Mouse (Mus musculus) adrenal gland (tissue): ENCODE measurements around the gene Hmga2.

Source experiments
- intact Hi-C: fragments of 180-260 bp; cut with DNase I; formaldehyde crosslinking; loops from one replicate; pipeline ENCODE4 v1.15.1; 2025

Gene Hmga2

GRCm38 (mm10) chr10:120474301-120474700 lies 2.0 kb downstream of the Hmga2 start:
- intact Hi-C loops, result loop anchor here (10.0 kb wide), 1 partner anchor 80 kb away; no protein-coding TSS in a partner anchor

DNA sequence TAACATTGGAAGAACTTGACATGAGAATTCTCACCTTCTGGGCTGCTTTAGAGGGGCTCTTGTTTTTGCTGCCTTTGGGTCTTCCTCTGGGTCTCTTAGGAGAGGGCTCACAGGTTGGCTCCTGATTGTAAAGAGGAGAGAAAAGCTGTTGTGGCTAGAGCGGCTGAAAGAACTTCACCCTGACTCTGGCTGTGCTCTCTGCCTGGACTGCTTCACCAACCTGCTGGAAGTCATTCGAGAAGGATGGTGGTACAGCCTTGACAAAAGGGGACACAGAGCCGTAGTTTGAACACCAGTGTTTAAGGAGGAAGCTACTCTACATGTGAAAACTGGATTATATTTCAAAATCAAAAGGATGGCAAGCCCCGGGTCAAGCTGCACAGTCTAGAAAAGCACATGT lies 3.1 kb downstream of the Hmga2 start:
- intact Hi-C loops, result loop anchor here (10.0 kb wide), 1 partner anchor 78 kb away; no protein-coding TSS in a partner anchor

DNA sequence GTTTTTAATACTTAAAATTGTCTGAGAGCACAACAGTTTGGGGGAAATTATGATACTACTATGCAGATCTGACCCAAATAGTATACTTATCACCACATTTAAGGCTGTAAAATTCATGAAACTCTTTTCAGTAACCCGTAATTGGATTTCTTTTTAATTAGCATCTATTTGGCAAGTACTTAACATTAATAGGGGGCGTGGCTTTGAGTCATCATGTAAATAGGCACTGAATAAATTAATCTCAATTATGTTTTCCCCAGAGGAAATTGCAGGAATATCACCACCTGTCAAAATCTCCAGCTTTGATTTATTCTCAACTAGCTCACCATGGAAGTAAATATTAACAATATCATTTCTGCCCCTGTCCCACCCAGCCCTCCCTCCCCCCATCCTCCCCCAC lies 3.7 kb downstream of the Hmga2 start:
- intact Hi-C loops, result loop anchor here (10.0 kb wide), 1 partner anchor 78 kb away; no protein-coding TSS in a partner anchor

GRCm38 (mm10) chr10:120465121-120465520 lies 11.1 kb downstream of the Hmga2 start:
- intact Hi-C loops, result no loop called here

GRCm38 (mm10) chr10:120461769-120462168 lies 14.5 kb downstream of the Hmga2 start:
- intact Hi-C loops, result no loop called here

DNA sequence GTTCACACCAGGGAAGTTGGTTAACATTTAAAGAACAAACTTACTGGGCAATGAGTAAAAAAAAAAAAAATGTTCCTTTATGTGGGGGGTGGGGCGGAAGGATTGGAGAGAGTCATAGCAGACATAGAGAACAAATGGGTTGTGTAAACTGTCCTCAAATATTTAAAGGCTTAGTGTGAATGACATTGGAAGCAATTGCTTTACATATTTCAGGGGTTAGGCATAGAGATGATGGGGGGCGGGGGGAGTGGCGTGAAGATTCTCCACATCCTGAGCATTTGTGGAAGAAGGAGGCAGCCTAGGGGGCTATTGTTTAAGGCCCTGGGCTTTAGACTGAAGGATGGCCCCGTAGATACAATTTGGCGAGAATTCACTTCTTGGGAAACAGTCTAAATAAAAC lies 15.0 kb downstream of the Hmga2 start:
- intact Hi-C loops, result no loop called here

- intact Hi-C loops, result no loop called here
Observed at GRCm38 (mm10) chr10:120458866-120459265, 17.4 kb downstream of the Hmga2 start.

GRCm38 (mm10) chr10:120449661-120450284 lies 26.5 kb downstream of the Hmga2 start:
- intact Hi-C loops, result no loop called here

DNA sequence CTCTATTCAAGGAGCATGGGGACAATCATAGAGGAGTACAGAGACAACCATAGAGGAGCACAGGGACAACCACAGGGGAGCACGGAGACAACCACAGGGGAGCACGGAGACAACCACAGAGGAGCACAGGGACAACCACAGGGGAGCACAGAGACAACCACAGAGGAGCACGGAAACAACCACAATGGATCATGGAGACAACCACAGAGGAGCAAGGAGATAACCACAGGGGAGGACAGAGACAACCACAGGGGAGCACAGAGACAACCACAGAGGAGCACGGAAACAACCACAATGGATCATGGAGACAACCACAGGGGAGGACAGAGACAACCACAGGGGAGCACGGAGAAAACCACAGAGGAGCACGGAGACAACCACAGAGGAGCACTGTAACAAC lies 29.5 kb downstream of the Hmga2 start:
- intact Hi-C loops, result no loop called here

- intact Hi-C loops, result no loop called here
Observed at GRCm38 (mm10) chr10:120446206-120446605, 30.1 kb downstream of the Hmga2 start.

GRCm38 (mm10) chr10:120444463-120445070 lies 31.7 kb downstream of the Hmga2 start:
- intact Hi-C loops, result no loop called here

- intact Hi-C loops, result no loop called here
Observed at GRCm38 (mm10) chr10:120443757-120444311, 32.4 kb downstream of the Hmga2 start.

GRCm38 (mm10) chr10:120441254-120441653 lies 35.0 kb downstream of the Hmga2 start:
- intact Hi-C loops, result no loop called here

DNA sequence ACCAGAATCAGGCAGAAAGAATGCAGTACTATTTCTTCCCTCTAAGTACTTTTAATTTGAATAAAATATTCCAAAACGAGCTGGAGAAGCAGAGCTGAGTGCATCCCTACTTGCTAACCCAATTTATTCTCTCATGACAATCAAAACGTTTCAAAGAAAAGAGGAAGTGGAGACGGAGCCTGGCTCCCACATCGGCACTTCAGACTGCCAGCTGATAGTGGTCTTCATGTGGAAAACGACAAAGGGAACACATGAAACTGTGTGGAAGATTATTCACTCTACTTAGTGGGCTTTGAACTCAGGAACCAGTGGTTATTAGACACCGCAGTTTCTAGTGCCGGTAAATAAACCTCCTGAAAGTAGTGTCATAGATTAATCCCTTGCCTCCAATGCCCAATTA lies 41.8 kb downstream of the Hmga2 start:
- intact Hi-C loops, result loop anchor here (5.0 kb wide), 1 partner anchor 43 kb away; the partner anchor contains the start of gene Hmga2

GRCm38 (mm10) chr10:120433463-120433815 lies 42.8 kb downstream of the Hmga2 start:
- intact Hi-C loops, result loop anchor here (5.0 kb wide), 1 partner anchor 44 kb away; the partner anchor contains the start of gene Hmga2

DNA sequence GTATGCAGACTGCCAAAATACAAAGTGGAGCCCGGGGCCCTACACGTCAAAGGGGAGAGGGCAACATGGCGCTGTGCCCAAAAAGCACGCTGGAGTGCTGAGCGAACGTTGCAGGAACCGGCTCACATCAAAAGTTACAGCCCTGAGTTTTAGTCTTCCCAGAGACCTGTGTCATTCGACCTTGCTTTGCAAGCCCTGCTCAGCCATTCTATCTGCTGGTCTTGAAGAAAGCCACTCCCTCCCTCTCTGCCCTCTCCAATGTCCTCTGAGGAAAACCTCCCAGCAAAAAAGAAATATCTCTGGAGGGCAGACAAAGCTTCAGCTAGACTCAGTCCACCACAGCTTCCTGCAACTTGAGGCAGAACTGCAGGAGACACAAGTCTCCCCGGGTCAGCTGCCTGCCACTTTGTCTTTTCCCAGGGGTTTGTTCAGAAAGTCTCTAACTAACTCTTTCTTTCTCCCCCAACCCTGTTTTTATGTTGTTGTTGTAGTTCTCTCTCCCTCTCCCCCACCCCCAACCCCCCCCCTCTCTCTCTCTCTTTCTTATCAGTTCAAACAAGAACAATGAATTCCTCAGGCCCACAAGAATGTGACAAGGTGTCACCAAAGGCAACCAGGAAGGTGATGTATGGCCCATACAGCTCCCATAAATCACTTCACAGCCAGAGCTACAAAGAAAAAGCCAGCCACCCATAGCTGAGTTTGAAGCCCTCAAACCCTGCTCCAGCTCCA lies 43.4 kb downstream of the Hmga2 start:
- intact Hi-C loops, result loop anchor here (5.0 kb wide), 1 partner anchor 44 kb away; the partner anchor contains the start of gene Hmga2

GRCm38 (mm10) chr10:120432081-120432480 lies 44.2 kb downstream of the Hmga2 start:
- intact Hi-C loops, result loop anchor here (5.0 kb wide), 1 partner anchor 45 kb away; the partner anchor contains the start of gene Hmga2

- intact Hi-C loops, result loop anchor here (5.0 kb wide), 1 partner anchor 46 kb away; the partner anchor contains the start of gene Hmga2
Observed at GRCm38 (mm10) chr10:120431435-120431834, 44.8 kb downstream of the Hmga2 start.

GRCm38 (mm10) chr10:120430422-120430821 lies 45.8 kb downstream of the Hmga2 start:
- intact Hi-C loops, result loop anchor here (5.0 kb wide), 1 partner anchor 47 kb away; the partner anchor contains the start of gene Hmga2

DNA sequence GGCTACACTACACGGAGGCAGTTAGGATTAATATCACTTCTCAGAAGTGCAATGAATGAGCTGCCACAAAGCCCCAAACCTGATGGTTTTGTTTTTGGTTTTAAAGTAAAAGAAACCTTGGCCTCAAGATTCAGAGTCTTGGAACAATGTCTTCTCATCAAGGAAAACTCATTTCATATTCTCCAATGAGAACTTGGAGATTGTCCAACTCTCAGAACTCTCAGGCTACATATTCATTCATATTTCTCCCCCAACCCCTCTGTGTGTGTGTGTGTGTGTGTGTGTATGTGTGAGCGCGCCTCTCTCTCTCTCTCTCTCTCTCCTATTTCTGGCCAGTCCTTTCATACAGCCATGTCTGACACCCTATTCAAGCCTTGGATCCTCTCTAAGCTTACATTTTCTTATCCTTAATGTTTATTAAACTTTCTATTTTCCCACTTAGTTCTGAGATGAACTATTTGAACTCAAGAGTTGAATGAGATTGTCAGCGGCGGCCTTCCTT lies 46.5 kb downstream of the Hmga2 start:
- intact Hi-C loops, result loop anchor here (5.0 kb wide), 1 partner anchor 47 kb away; the partner anchor contains the start of gene Hmga2

DNA sequence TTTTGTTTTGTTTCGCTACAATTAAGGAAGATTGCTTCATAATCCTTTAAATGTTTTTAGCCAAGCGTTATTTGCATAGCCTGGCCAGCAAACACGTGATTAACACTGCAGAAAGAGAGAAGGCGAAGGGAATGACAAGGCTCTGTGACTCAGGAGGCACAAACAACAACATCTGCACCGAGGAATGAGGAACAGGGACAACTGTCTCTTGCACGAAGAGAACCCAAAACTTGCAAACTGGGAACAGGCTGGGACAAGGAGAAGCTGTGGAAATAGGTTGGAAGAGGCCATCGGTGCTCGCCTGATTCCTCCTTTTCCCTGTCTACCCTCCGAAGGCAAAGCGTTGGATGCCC lies 47.1 kb downstream of the Hmga2 start:
- intact Hi-C loops, result no loop called here
